Mouse (Mus musculus): ENCODE data around the gene Brsk2. TPM values are rescaled to one million over a fixed set of nuclear protein-coding genes. Genes with fewer than 3 reads are reported as not detected.

Brsk2 gene
- polyA plus RNA-seq, 2 experiments = 0.03 to 0.05 TPM

DNA sequence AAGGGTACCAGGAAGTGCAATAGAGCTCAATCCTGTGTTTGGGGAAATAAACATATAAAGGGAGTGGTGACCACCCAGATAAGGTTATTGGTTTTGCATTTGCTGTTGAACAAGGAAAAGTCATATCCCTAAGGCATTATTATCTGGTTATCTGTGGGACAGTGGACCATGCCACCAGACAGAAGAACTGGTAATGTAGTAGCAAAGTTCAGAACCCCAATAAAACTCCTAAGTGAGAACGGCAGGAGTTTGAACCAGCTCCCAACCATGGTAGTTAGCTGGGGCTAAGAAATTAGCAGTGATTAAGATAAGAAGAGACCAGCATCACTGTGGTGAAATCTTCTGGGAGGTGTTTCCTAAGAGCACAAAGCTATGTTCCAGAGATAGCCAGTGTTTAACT is 96.4 kb downstream of the Brsk2 start:
- WGBS (ENCODE audit: insufficient replicate concordance) = 90% methylated on average over 1 of the region's 1 CpGs
- Histone ChIP-seq H3K4me1 (replicated peaks; ENCODE audit: control insufficient read depth in 2 of 2, insufficient read depth in 2 of 2, low read length in 1 of 2) (no peaks in the 10 kb centered on the region), H3K27me3 (ENCODE audit: control insufficient read depth, insufficient read depth, low read length) (no peaks in the 10 kb centered on the region), H3K27ac (no peak overlapping the region), H3K9me3 (ENCODE audit: control insufficient read depth, low read length) (no peaks in the 10 kb centered on the region), H3K9ac (replicated peaks) (no peak overlapping the region), H3K4me2 (ENCODE audit: low read depth) (no peak overlapping the region), H3K4me3 (ENCODE audit: insufficient read depth in 1 of 2, low read depth in 2 of 2, low read length in 2 of 2) (no peak overlapping the region), H3K36me3 (replicated peaks; ENCODE audit: control insufficient read depth, insufficient read depth, low read depth) (peaks cover 7% of the 10 kb centered on the region; the same call in 1 of the 2 replicates)
- no peak for DNase-seq (ENCODE audit: low read depth in 3 of 3, low spot score in 3 of 3)
- no peak for ATAC-seq (ENCODE audit: insufficient read depth)
- TF ChIP-seq CTCF (IDR thresholded peaks at IDR 0.05; ENCODE audit: low read depth) = no peak
- TF ChIP-seq EP300 (IDR thresholded peaks at IDR 0.05; ENCODE audit: low read depth) = no peak

DNA sequence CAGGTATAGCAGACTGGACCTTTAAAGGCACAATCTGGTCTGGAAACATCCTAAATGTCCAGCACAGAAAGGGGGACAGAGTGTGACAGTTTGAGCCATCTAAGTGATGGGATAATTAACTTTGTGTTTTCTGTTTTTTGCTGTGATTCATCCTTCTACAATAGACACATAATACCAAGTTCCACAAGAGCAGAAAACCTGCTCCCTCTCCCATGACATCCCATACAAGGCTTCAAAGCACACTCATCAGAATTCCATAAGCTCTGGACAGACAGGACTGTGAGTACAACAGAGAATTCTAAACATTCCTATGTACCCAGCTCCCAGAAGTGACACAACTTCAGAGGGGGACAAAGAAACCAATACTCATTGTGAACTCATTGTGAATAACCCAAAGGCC is 101.0 kb downstream of the Brsk2 start:
- no peak for ATAC-seq (ENCODE audit: insufficient read depth)
- TF ChIP-seq EP300 (IDR thresholded peaks at IDR 0.05; ENCODE audit: low read depth) = no peak
- TF ChIP-seq CTCF (IDR thresholded peaks at IDR 0.05; ENCODE audit: low read depth) = no peak
- Histone ChIP-seq H3K36me3 (replicated peaks; ENCODE audit: control insufficient read depth, insufficient read depth, low read depth) (peaks cover 24% of the 10 kb centered on the region), H3K9ac (replicated peaks) (no peak overlapping the region), H3K27me3 (ENCODE audit: control insufficient read depth, insufficient read depth, low read length) (no peaks in the 10 kb centered on the region), H3K27ac (no peak overlapping the region), H3K4me3 (ENCODE audit: insufficient read depth in 1 of 2, low read depth in 2 of 2, low read length in 2 of 2) (no peak overlapping the region), H3K4me2 (ENCODE audit: low read depth) (no peak overlapping the region), H3K9me3 (ENCODE audit: control insufficient read depth, low read length) (no peaks in the 10 kb centered on the region), H3K4me1 (replicated peaks; ENCODE audit: control insufficient read depth in 2 of 2, insufficient read depth in 2 of 2, low read length in 1 of 2) (no peaks in the 10 kb centered on the region)
- DNase-seq (ENCODE audit: low read depth in 3 of 3, low spot score in 3 of 3) = no peak

Small RNAs within 50 kb of the gene (microRNA-seq; reads per million reads assigned to microRNA genes)
- not detected for gene Mir3104

Other genes starting within 250 kb of the Brsk2 start
- not detected in 2 replicates for gene Muc5ac, start 160.8 kb upstream of the Brsk2 start, polyA plus RNA-seq (2012; rRNA removed)
- not detected in 2 replicates for gene Muc5ac, start 160.8 kb upstream of the Brsk2 start, polyA plus RNA-seq (2014; fragmentation: Nextera tagmentation; extraction: Ambion mirVana)
- gene Muc5b, start 110.7 kb upstream of the Brsk2 start, polyA plus RNA-seq (2012; rRNA removed) = not detected in 2 replicates
- gene Muc5b, start 110.7 kb upstream of the Brsk2 start, polyA plus RNA-seq (2014; fragmentation: Nextera tagmentation; extraction: Ambion mirVana) = not detected in 2 replicates
- 13.5 and 15.3 TPM in 2 replicates for gene Tollip, start 31.2 kb upstream of the Brsk2 start, polyA plus RNA-seq (2012; rRNA removed)
- 18.0 and 19.7 TPM in 2 replicates for gene Tollip, start 31.2 kb upstream of the Brsk2 start, polyA plus RNA-seq (2014; fragmentation: Nextera tagmentation; extraction: Ambion mirVana)
- gene Mob2, start 111.3 kb downstream of the Brsk2 start, polyA plus RNA-seq (2012; rRNA removed) = 33.9 and 41.5 TPM in 2 replicates
- 68.8 and 75.6 TPM in 2 replicates for gene Mob2, start 111.3 kb downstream of the Brsk2 start, polyA plus RNA-seq (2014; fragmentation: Nextera tagmentation; extraction: Ambion mirVana)
- 2.5 TPM in 2 replicates for gene Dusp8, start 146.1 kb downstream of the Brsk2 start, polyA plus RNA-seq (2012; rRNA removed)
- gene Dusp8, start 146.1 kb downstream of the Brsk2 start, polyA plus RNA-seq (2014; fragmentation: Nextera tagmentation; extraction: Ambion mirVana) = 3.8 and 4.2 TPM in 2 replicates
- not detected in 2 replicates for gene Gm45618, start 171.0 kb downstream of the Brsk2 start, polyA plus RNA-seq (2012; rRNA removed)
- gene Gm45618, start 171.0 kb downstream of the Brsk2 start, polyA plus RNA-seq (2014; fragmentation: Nextera tagmentation; extraction: Ambion mirVana) = not detected in 2 replicates
- gene Gm39115, start 186.3 kb downstream of the Brsk2 start, polyA plus RNA-seq (2012; rRNA removed) = not detected in 2 replicates
- not detected in 2 replicates for gene Gm39115, start 186.3 kb downstream of the Brsk2 start, polyA plus RNA-seq (2014; fragmentation: Nextera tagmentation; extraction: Ambion mirVana)
- not detected in 2 replicates for gene Gm45337, start 194.9 kb downstream of the Brsk2 start, polyA plus RNA-seq (2012; rRNA removed)
- not detected in 2 replicates for gene Gm45337, start 194.9 kb downstream of the Brsk2 start, polyA plus RNA-seq (2014; fragmentation: Nextera tagmentation; extraction: Ambion mirVana)
- not detected in 2 replicates for gene Gm29735, start 207.4 kb downstream of the Brsk2 start, polyA plus RNA-seq (2012; rRNA removed)
- not detected in 2 replicates for gene Gm29735, start 207.4 kb downstream of the Brsk2 start, polyA plus RNA-seq (2014; fragmentation: Nextera tagmentation; extraction: Ambion mirVana)
- not detected in 2 replicates for gene Gm4553, start 216.0 kb downstream of the Brsk2 start, polyA plus RNA-seq (2012; rRNA removed)
- not detected in 2 replicates for gene Gm4553, start 216.0 kb downstream of the Brsk2 start, polyA plus RNA-seq (2014; fragmentation: Nextera tagmentation; extraction: Ambion mirVana)
- gene Krtap5-2, start 226.3 kb downstream of the Brsk2 start, polyA plus RNA-seq (2012; rRNA removed) = not detected in 2 replicates
- gene Krtap5-2, start 226.3 kb downstream of the Brsk2 start, polyA plus RNA-seq (2014; fragmentation: Nextera tagmentation; extraction: Ambion mirVana) = not detected in 2 replicates
- not detected in 2 replicates for gene Gm10153, start 240.6 kb downstream of the Brsk2 start, polyA plus RNA-seq (2012; rRNA removed)
- gene Gm10153, start 240.6 kb downstream of the Brsk2 start, polyA plus RNA-seq (2014; fragmentation: Nextera tagmentation; extraction: Ambion mirVana) = not detected in 2 replicates